Mouse (Mus musculus): Measurements from ENCODE around the gene Diexf. TPM values are rescaled to one million over a fixed set of nuclear protein-coding genes. Genes with fewer than 3 reads are reported as not detected.
A peak's percentile ranks its signal among the peaks of the same experiment; 100 is the strongest.

Gene Diexf
- total RNA-seq, 1 experiment, result 25.6 TPM

DNA sequence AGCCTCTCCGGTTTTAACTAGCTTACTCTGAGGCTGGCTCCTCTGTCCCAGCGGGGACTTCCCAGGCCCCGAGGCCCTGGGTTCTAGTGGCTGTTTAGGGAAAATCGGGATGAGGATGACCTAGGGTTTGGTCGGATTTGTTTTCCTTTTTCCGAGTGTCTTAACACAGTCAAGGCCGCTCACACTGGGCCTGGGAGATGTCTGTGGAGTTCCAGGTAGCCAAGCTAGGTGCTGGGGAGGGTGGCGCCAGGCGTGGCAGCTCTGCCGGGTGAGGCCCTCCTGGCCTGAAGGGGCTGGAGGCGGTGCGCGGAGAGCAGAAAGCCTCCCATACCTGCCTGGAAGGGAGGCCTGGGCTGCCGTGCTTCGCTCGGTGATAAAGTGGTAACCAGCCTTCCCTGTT, 23.5 kb upstream of the Diexf start:
- H3K4me1 ChIP-seq (ENCODE audit: control insufficient read depth in 2 of 2, insufficient read depth in 2 of 2, low read length in 2 of 2, poor library complexity in 1 of 2), result no peaks in the 10 kb centered on the region
- H3K9ac ChIP-seq (ENCODE audit: insufficient read depth, low read depth, low read length, poor library complexity, severe bottlenecking), result peak overlapping the region; percentile 38
- no peak for TF ChIP-seq ZC3H11A (IDR thresholded peaks at IDR 0.05; ENCODE audit: borderline replicate concordance, low read depth, low read length)
- no peak for TF ChIP-seq CHD2 (IDR thresholded peaks at IDR 0.05; ENCODE audit: low read depth, low read length)
- TF ChIP-seq HCFC1 (IDR thresholded peaks at IDR 0.05; ENCODE audit: borderline replicate concordance, insufficient read depth, low read length), result no peak
- no peak overlapping the region for H3K27ac ChIP-seq (ENCODE audit: insufficient read depth, low read depth, low read length, poor library complexity, severe bottlenecking)
- H3K36me3 ChIP-seq (ENCODE audit: control insufficient read depth, insufficient read depth, low read length, poor library complexity, severe bottlenecking), result no peaks in the 10 kb centered on the region
- in situ Hi-C loops (cut with MboI; ENCODE audit: low sequenced_read_pairs in 2 of 2, unreplicated experiment in 2 of 2), result no loop called here
- DNase-seq (ENCODE audit: low read depth, low spot score), result peak; percentile 15
- no peaks in the 10 kb centered on the region for H3K9me3 ChIP-seq (ENCODE audit: control insufficient read depth, insufficient read depth, low read depth, low read length)
- peak overlapping the region; percentile 73 to 80 for H3K4me3 ChIP-seq (ENCODE audit: insufficient read depth in 1 of 2, low read depth in 1 of 2, low read length in 2 of 2, poor library complexity in 1 of 2, severe bottlenecking in 1 of 2)

DNA sequence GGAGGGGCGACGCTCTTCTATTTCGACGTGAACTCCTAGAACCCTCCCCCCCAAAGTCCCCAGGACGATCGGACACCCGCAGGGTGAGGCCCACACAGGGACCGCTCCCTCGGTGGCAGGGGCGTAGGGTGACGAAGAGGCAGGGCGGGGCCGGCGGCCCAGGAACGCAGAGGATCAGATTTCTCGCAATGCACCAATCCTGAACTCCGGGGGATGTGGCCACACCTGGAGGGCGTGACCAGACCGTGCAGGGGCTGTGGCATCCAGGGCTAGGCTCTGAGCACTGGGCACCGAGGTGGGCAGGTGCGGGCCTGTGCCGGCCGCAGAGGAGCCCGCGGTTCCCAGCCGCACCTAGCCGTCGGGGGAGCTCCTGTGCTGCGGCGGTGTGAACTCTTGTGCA, 22.8 kb upstream of the Diexf start, which contains the start of gene Irf6:
Irf6 (plus strand) TSS at position 240 of the 400 bp plus-strand sequence.
- peak; percentile 61 for DNase-seq (ENCODE audit: low read depth, low spot score)
- Histone ChIP-seq H3K27ac (ENCODE audit: insufficient read depth, low read depth, low read length, poor library complexity, severe bottlenecking) (no peak within 1 kb of the TSS), H3K36me3 (ENCODE audit: control insufficient read depth, insufficient read depth, low read length, poor library complexity, severe bottlenecking) (no peaks in the 10 kb centered on the region), H3K9me3 (ENCODE audit: control insufficient read depth, insufficient read depth, low read depth, low read length) (no peaks in the 10 kb centered on the region), H3K9ac (ENCODE audit: insufficient read depth, low read depth, low read length, poor library complexity, severe bottlenecking) (peak within 1 kb of the TSS; percentile 38), H3K4me1 (ENCODE audit: control insufficient read depth in 2 of 2, insufficient read depth in 2 of 2, low read length in 2 of 2, poor library complexity in 1 of 2) (no peaks in the 10 kb centered on the region), H3K4me3 (ENCODE audit: insufficient read depth in 1 of 2, low read depth in 1 of 2, low read length in 2 of 2, poor library complexity in 1 of 2, severe bottlenecking in 1 of 2) (peak within 1 kb of the TSS; percentile 73 to 80)
- in situ Hi-C loops (cut with MboI; ENCODE audit: low sequenced_read_pairs in 2 of 2, unreplicated experiment in 2 of 2), result no loop called here
- TF ChIP-seq CHD2 (IDR thresholded peaks at IDR 0.05; ENCODE audit: low read depth, low read length) (no peak), ZC3H11A (IDR thresholded peaks at IDR 0.05; ENCODE audit: borderline replicate concordance, low read depth, low read length) (no peak), ZNF384 (IDR thresholded peaks at IDR 0.05; ENCODE audit: low read depth, low read length) (no peak), MAFK (IDR thresholded peaks at IDR 0.05; ENCODE audit: insufficient read depth, low read depth, low read length) (no peak), HCFC1 (IDR thresholded peaks at IDR 0.05; ENCODE audit: borderline replicate concordance, insufficient read depth, low read length) (no peak)

DNA sequence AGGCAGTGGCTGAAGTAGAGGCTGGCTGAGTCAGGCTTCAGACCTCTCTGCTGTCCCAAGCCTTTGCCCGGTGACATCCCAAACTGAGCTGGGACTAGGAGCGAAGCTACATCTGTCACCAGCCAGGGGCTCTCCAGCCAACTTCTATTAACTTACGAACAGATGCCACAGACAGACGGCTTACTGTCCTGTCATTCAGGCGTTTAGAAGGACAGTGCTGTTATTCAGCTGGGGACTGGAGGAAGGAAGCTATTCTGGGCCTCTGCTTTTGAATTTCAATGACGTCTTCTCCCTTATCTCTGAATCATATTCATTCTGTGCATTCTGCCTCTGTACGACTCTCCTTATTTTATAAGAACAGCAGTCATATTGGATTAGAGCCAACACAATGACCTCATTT, 21.1 kb upstream of the Diexf start:
- Histone ChIP-seq H3K4me3 (ENCODE audit: insufficient read depth in 1 of 2, low read depth in 1 of 2, low read length in 2 of 2, poor library complexity in 1 of 2, severe bottlenecking in 1 of 2) (no peak overlapping the region), H3K36me3 (ENCODE audit: control insufficient read depth, insufficient read depth, low read length, poor library complexity, severe bottlenecking) (no peaks in the 10 kb centered on the region), H3K9me3 (ENCODE audit: control insufficient read depth, insufficient read depth, low read depth, low read length) (no peaks in the 10 kb centered on the region), H3K4me1 (ENCODE audit: control insufficient read depth in 2 of 2, insufficient read depth in 2 of 2, low read length in 2 of 2, poor library complexity in 1 of 2) (no peaks in the 10 kb centered on the region), H3K27ac (ENCODE audit: insufficient read depth, low read depth, low read length, poor library complexity, severe bottlenecking) (no peak overlapping the region), H3K9ac (ENCODE audit: insufficient read depth, low read depth, low read length, poor library complexity, severe bottlenecking) (no peak overlapping the region)
- in situ Hi-C loops (cut with MboI; ENCODE audit: low sequenced_read_pairs in 2 of 2, unreplicated experiment in 2 of 2), result no loop called here
- TF ChIP-seq MAFK (IDR thresholded peaks at IDR 0.05; ENCODE audit: insufficient read depth, low read depth, low read length), result no peak
- no peak for TF ChIP-seq ZNF384 (IDR thresholded peaks at IDR 0.05; ENCODE audit: low read depth, low read length)
- no peak for TF ChIP-seq ZC3H11A (IDR thresholded peaks at IDR 0.05; ENCODE audit: borderline replicate concordance, low read depth, low read length)
- TF ChIP-seq CHD2 (IDR thresholded peaks at IDR 0.05; ENCODE audit: low read depth, low read length), result no peak
- no peak for TF ChIP-seq HCFC1 (IDR thresholded peaks at IDR 0.05; ENCODE audit: borderline replicate concordance, insufficient read depth, low read length)
- no peak for DNase-seq (ENCODE audit: low read depth, low spot score)

DNA sequence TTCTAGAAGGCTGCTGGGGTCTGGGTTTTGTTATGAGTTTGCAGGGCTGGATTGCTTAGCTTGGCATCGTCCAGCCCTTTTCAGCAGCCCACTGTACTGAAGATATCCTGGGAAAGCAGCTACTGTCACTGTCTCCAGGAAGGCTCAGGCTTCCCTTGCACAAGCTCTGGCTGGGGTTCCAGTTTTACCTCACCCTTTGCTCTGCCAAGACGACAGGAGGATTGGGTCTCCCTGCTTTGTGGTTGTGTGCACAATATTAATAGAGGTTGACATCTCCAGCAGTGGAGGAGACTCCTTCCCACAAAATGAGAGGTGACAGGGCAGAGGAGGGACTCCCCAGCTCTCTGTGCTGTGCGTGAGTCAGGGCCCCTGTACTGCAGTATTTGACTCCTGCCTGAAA, 19.2 kb upstream of the Diexf start:
- TF ChIP-seq CHD2 (IDR thresholded peaks at IDR 0.05; ENCODE audit: low read depth, low read length), result no peak
- no peak for TF ChIP-seq ZNF384 (IDR thresholded peaks at IDR 0.05; ENCODE audit: low read depth, low read length)
- no peak for TF ChIP-seq ZC3H11A (IDR thresholded peaks at IDR 0.05; ENCODE audit: borderline replicate concordance, low read depth, low read length)
- no peak for TF ChIP-seq MAFK (IDR thresholded peaks at IDR 0.05; ENCODE audit: insufficient read depth, low read depth, low read length)
- TF ChIP-seq HCFC1 (IDR thresholded peaks at IDR 0.05; ENCODE audit: borderline replicate concordance, insufficient read depth, low read length), result no peak
- Histone ChIP-seq H3K9me3 (ENCODE audit: control insufficient read depth, insufficient read depth, low read depth, low read length) (no peaks in the 10 kb centered on the region), H3K4me1 (ENCODE audit: control insufficient read depth in 2 of 2, insufficient read depth in 2 of 2, low read length in 2 of 2, poor library complexity in 1 of 2) (no peaks in the 10 kb centered on the region), H3K9ac (ENCODE audit: insufficient read depth, low read depth, low read length, poor library complexity, severe bottlenecking) (no peak overlapping the region), H3K27ac (ENCODE audit: insufficient read depth, low read depth, low read length, poor library complexity, severe bottlenecking) (no peak overlapping the region), H3K4me3 (ENCODE audit: insufficient read depth in 1 of 2, low read depth in 1 of 2, low read length in 2 of 2, poor library complexity in 1 of 2, severe bottlenecking in 1 of 2) (no peak overlapping the region), H3K36me3 (ENCODE audit: control insufficient read depth, insufficient read depth, low read length, poor library complexity, severe bottlenecking) (no peaks in the 10 kb centered on the region)
- in situ Hi-C loops (cut with MboI; ENCODE audit: low sequenced_read_pairs in 2 of 2, unreplicated experiment in 2 of 2), result no loop called here
- no peak for DNase-seq (ENCODE audit: low read depth, low spot score)

DNA sequence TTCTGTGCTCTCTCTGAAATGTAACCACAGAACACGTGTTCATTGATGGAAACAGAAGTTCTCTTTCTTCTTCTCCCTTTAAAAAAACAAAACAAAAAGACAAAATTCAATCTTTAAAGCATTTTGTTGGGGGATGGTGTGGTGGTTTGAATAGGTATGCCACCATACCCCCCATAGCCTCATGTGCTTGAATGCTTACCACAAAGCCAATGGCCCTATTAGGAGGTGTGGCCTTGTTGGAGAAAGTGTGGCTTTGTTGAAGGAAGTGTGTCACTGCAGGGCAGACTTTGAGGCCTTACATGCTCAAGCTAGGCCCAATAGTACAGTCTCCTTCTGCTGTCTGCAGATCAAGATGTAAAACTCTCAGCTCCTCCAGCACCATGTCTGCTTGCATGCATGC, 16.3 kb upstream of the Diexf start:
- no peaks in the 10 kb centered on the region for H3K9me3 ChIP-seq (ENCODE audit: control insufficient read depth, insufficient read depth, low read depth, low read length)
- H3K27ac ChIP-seq (ENCODE audit: insufficient read depth, low read depth, low read length, poor library complexity, severe bottlenecking), result no peak overlapping the region
- no peaks in the 10 kb centered on the region for H3K36me3 ChIP-seq (ENCODE audit: control insufficient read depth, insufficient read depth, low read length, poor library complexity, severe bottlenecking)
- in situ Hi-C loops (cut with MboI; ENCODE audit: low sequenced_read_pairs in 2 of 2, unreplicated experiment in 2 of 2), result no loop called here
- H3K4me3 ChIP-seq (ENCODE audit: insufficient read depth in 1 of 2, low read depth in 1 of 2, low read length in 2 of 2, poor library complexity in 1 of 2, severe bottlenecking in 1 of 2), result no peak overlapping the region
- H3K4me1 ChIP-seq (ENCODE audit: control insufficient read depth in 2 of 2, insufficient read depth in 2 of 2, low read length in 2 of 2, poor library complexity in 1 of 2), result no peaks in the 10 kb centered on the region
- DNase-seq (ENCODE audit: low read depth, low spot score), result no peak
- no peak overlapping the region for H3K9ac ChIP-seq (ENCODE audit: insufficient read depth, low read depth, low read length, poor library complexity, severe bottlenecking)
- TF ChIP-seq ZC3H11A (IDR thresholded peaks at IDR 0.05; ENCODE audit: borderline replicate concordance, low read depth, low read length) (no peak), HCFC1 (IDR thresholded peaks at IDR 0.05; ENCODE audit: borderline replicate concordance, insufficient read depth, low read length) (no peak), ZNF384 (IDR thresholded peaks at IDR 0.05; ENCODE audit: low read depth, low read length) (no peak), MAFK (IDR thresholded peaks at IDR 0.05; ENCODE audit: insufficient read depth, low read depth, low read length) (no peak), CHD2 (IDR thresholded peaks at IDR 0.05; ENCODE audit: low read depth, low read length) (no peak)
